Mouse (Mus musculus): ENCODE results near the gene Slc39a11.
"Not testable (repeated sequence)": the region's sequence is repeated elsewhere in the genome, so short reads cannot be mapped to it uniquely, and the experiment has no call there.

Gene Slc39a11

GRCm38 (mm10) chr11:113667704-113668103, 17.8 kb upstream of the Slc39a11 start:
- no peak for DNase-seq (ENCODE audit: low spot score)

- DNase-seq (ENCODE audit: low spot score), result no peak
Measured at GRCm38 (mm10) chr11:113667122-113667521, 17.2 kb upstream of the Slc39a11 start.

GRCm38 (mm10) chr11:113666648-113667047, 16.8 kb upstream of the Slc39a11 start:
- DNase-seq (ENCODE audit: low spot score), result no peak

GRCm38 (mm10) chr11:113666205-113666604, 16.3 kb upstream of the Slc39a11 start:
- no peak for DNase-seq (ENCODE audit: low spot score)

- no peak for DNase-seq (ENCODE audit: low spot score)
Measured at GRCm38 (mm10) chr11:113664279-113664678, 14.4 kb upstream of the Slc39a11 start.

- no peak for DNase-seq (ENCODE audit: low spot score)
Measured at GRCm38 (mm10) chr11:113661835-113662351, 12.0 kb upstream of the Slc39a11 start.

- no peak for DNase-seq (ENCODE audit: low spot score)
Measured at GRCm38 (mm10) chr11:113660940-113661339, 11.1 kb upstream of the Slc39a11 start.

GRCm38 (mm10) chr11:113660213-113660612, 10.3 kb upstream of the Slc39a11 start:
- not testable (repeated sequence) for DNase-seq (ENCODE audit: low spot score)

GRCm38 (mm10) chr11:113658763-113659162, 8.9 kb upstream of the Slc39a11 start:
- no peak for DNase-seq (ENCODE audit: low spot score)

- DNase-seq (ENCODE audit: low spot score), result no peak
Measured at GRCm38 (mm10) chr11:113658319-113658718, 8.4 kb upstream of the Slc39a11 start.

- no peak for DNase-seq (ENCODE audit: low spot score)
Measured at GRCm38 (mm10) chr11:113657221-113657620, 7.3 kb upstream of the Slc39a11 start.

GRCm38 (mm10) chr11:113656511-113656932, 6.6 kb upstream of the Slc39a11 start:
- no peak for DNase-seq (ENCODE audit: low spot score)

GRCm38 (mm10) chr11:113654561-113655270, 4.8 kb upstream of the Slc39a11 start:
- DNase-seq (ENCODE audit: low spot score), result no peak

- no peak for DNase-seq (ENCODE audit: low spot score)
Measured at GRCm38 (mm10) chr11:113654105-113654504, 4.2 kb upstream of the Slc39a11 start.

- no peak for DNase-seq (ENCODE audit: low spot score)
Measured at GRCm38 (mm10) chr11:113652516-113652915, 2.6 kb upstream of the Slc39a11 start.

GRCm38 (mm10) chr11:113651907-113652273, 2.0 kb upstream of the Slc39a11 start:
- peak; percentile 73 for DNase-seq (ENCODE audit: low spot score)

GRCm38 (mm10) chr11:113651206-113651906, 1.5 kb upstream of the Slc39a11 start:
- DNase-seq (ENCODE audit: low spot score), result no peak

GRCm38 (mm10) chr11:113648690-113649352, 1.1 kb downstream of the Slc39a11 start, which contains the start of gene Cog1:
Gene Cog1, plus strand, starts transcription at chr11:113649169.
- DNase-seq (ENCODE audit: low spot score), result no peak

- peak; percentile 95 for DNase-seq (ENCODE audit: low spot score)
Measured at GRCm38 (mm10) chr11:113648152-113648551, 1.7 kb downstream of the Slc39a11 start.

GRCm38 (mm10) chr11:113645181-113645580, 4.7 kb downstream of the Slc39a11 start:
- no peak for DNase-seq (ENCODE audit: low spot score)

- no peak for DNase-seq (ENCODE audit: low spot score)
Measured at GRCm38 (mm10) chr11:113638680-113639079, 11.2 kb downstream of the Slc39a11 start.

GRCm38 (mm10) chr11:113634699-113635121, 15.2 kb downstream of the Slc39a11 start:
- DNase-seq (ENCODE audit: low spot score), result no peak

GRCm38 (mm10) chr11:113633398-113633797, 16.5 kb downstream of the Slc39a11 start:
- DNase-seq (ENCODE audit: low spot score), result no peak
